Mouse (Mus musculus): ENCODE results near the gene Dad1. TPM values are rescaled to one million over a fixed set of nuclear protein-coding genes. Genes with fewer than 3 reads are reported as not detected.
A peak's percentile ranks its signal among the peaks of the same experiment; 100 is the strongest.

Gene Dad1
- polyA plus RNA-seq, 1 experiment: 162 TPM

DNA sequence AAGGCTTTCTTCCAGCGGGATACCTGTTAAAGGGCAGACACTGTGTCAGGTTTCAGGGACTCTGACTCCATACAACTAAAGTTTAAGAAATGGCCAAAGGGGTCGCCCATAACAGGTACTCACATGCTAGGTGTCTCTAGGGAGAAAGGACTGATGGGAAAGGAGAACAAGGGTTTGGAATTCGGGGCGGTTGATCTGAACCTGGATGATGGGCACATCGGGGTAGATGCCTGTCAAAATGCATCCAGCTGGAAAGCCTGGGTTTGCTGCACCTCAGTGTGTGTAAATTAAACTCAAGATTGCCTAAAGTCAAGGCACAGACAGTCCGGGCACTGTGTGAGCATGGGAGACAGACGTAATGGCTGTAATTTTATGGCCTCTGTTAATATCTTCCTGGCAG, 25.4 kb downstream of the Dad1 start:
- Histone ChIP-seq H3K4me1 (ENCODE audit: control insufficient read depth, insufficient read depth, low read length) (peaks cover 12% of the 10 kb centered on the region; the same call in 1 of the 2 replicates), H3K4me3 (ENCODE audit: insufficient read depth, low read length) (no peak overlapping the region), H3K27ac (ENCODE audit: insufficient read depth, low read length) (no peak overlapping the region)
- TF ChIP-seq CTCF (IDR thresholded peaks at IDR 0.05; ENCODE audit: borderline replicate concordance, insufficient read depth, low read length) (no peak), POLR2A (IDR thresholded peaks at IDR 0.05; ENCODE audit: low read depth, low read length) (no peak)

DNA sequence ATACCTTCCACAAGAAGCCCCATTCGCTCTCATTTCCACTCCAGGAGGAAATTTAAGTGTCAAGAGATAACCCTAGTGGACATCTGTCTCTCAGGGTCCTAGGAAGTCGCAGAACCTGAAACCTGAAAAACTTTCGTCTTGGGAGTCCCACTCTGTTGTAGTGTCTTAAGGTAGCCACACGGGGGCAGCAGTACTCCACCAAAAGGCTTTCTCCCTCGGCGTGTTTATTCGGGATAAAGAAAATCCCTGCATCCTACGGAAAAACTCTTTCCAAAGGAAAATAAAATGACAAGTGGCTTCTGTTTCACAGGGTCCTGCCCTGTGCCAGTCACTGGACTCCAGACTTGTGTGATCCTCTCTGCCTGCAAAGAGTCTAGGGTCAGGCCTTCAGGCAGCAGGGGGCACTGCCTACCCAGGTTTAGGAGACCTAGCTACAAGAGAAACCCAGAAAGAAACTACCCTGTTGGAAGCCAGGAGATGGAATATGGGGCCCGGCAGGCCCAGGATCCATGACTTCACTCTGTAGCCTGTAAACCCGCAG, 25.9 kb downstream of the Dad1 start:
- TF ChIP-seq POLR2A (IDR thresholded peaks at IDR 0.05; ENCODE audit: low read depth, low read length) (no peak), CTCF (IDR thresholded peaks at IDR 0.05; ENCODE audit: borderline replicate concordance, insufficient read depth, low read length) (peak; percentile 49; the same call in 1 of the 2 replicates)
- no peak overlapping the region for H3K4me3 ChIP-seq (ENCODE audit: insufficient read depth, low read length)
- no peak overlapping the region for H3K27ac ChIP-seq (ENCODE audit: insufficient read depth, low read length)
- peaks cover 10% of the 10 kb centered on the region; the same call in 1 of the 2 replicates for H3K4me1 ChIP-seq (ENCODE audit: control insufficient read depth, insufficient read depth, low read length)

DNA sequence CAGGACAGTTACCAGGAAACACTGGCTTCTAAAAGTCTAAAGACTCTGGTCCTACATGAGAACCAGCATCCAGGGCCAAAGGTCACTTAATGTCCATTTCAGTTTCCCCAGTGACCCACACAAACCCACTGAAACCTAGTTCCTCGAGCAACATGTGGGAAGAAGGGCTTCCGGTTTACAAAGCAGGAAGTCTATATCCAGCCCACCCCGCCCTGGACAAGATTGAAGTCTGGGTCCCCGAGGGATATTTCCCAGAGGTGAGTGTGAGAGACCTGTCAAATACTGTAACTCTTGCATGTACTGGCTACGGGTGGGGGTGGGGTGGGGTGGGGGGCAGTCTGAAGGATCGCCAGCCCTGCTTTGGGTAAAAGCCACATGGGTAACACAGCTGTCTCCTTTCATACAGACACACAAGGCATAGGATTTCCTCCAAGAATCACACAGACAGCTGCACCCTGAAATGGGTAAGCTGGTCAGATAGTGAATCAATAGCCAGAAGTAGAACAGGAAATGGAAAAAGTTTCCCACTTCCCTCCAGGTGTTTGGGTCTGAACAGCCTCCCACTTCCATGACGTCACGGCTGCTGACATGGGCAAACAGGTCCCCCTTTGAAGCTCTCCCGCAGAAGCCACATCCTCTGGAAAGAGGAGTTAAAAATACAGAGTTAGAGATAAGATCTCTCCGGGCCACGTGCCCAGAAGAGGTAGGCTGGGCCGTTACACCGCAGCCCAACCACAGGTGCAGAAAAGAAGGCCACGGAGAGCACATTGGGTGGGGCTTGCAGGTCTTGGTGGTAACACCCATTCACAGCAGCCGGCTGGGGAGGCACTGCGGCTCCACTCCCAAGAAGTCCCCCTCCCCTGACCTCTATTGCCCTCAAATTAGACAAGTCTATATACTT, 26.7 kb downstream of the Dad1 start:
- Histone ChIP-seq H3K4me3 (ENCODE audit: insufficient read depth, low read length) (no peak overlapping the region), H3K27ac (ENCODE audit: insufficient read depth, low read length) (no peak overlapping the region), H3K4me1 (ENCODE audit: control insufficient read depth, insufficient read depth, low read length) (peaks cover 14% of the 10 kb centered on the region)
- no peak for TF ChIP-seq CTCF (IDR thresholded peaks at IDR 0.05; ENCODE audit: borderline replicate concordance, insufficient read depth, low read length)
- no peak for TF ChIP-seq POLR2A (IDR thresholded peaks at IDR 0.05; ENCODE audit: low read depth, low read length)

DNA sequence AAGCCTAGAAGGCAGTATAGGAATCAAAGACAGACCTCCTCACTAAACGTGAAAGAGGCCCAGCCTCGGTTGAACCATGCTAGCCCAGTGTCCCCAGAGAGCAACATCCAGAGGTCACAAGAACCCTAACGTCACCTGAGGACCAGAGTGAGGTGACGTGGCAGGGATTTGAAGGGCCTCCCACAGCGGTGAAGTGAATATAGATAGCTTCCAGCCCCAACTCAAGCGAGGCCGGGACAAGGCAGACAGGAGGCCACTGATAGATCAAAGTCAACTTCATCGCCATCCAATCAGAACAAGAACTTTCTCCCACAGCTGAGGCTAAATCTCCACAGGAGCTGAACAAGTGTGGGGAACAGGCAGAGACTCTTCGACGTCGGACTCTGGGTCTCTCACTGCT, 28.2 kb downstream of the Dad1 start:
- H3K27ac ChIP-seq (ENCODE audit: insufficient read depth, low read length): no peak overlapping the region
- TF ChIP-seq CTCF (IDR thresholded peaks at IDR 0.05; ENCODE audit: borderline replicate concordance, insufficient read depth, low read length): no peak
- TF ChIP-seq POLR2A (IDR thresholded peaks at IDR 0.05; ENCODE audit: low read depth, low read length): no peak
- H3K4me1 ChIP-seq (ENCODE audit: control insufficient read depth, insufficient read depth, low read length): peaks cover 16% of the 10 kb centered on the region
- H3K4me3 ChIP-seq (ENCODE audit: insufficient read depth, low read length): no peak overlapping the region

DNA sequence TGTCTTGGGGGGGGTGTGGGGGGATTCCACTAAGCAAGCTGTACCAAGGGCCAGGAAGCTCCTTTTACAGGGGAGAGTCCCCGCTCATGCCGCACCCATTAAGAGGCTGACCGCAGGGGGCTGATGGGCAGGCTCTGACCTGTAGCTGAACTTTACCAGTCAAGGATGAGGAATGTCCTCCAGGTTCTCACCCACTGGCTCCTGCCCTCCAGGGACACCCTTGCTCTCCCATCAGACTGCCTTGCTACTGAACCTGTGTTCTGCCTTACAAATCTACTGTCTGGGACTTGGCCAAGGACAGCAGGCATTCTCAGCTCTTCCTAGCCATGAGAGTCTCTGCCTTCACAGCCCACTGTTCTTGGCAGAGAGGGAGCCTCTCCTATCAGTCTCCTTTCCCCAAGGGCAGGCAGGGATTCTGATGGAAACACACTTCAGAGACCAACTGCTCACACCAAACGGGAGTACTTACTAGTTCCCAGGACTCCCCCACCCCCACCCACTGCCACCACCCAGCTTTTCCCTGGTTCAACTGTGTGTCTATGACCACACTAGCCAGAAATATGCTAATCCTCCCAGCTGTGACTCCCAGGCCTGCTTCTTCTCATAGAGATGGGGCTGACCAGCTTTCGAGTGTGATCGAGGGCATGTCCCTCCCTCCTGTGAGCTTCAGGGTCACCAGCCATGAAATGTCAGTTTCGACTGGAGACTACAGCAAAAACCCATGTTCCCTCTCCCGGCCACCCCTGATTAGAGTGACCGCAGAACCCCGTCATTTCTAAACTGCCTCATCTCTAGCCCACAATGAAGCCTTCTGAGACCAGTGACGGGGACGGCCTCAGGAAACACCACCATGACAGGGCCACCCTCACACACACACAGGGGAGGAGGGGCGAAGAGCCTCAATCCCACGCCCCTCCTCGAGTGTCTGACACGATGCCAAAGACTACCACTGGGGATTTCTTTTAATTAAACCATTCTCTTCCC, 29.1 kb downstream of the Dad1 start:
- H3K4me3 ChIP-seq (ENCODE audit: insufficient read depth, low read length): no peak overlapping the region
- TF ChIP-seq POLR2A (IDR thresholded peaks at IDR 0.05; ENCODE audit: low read depth, low read length) (no peak), CTCF (IDR thresholded peaks at IDR 0.05; ENCODE audit: borderline replicate concordance, insufficient read depth, low read length) (no peak)
- H3K4me1 ChIP-seq (ENCODE audit: control insufficient read depth, insufficient read depth, low read length): peaks cover 16% of the 10 kb centered on the region
- H3K27ac ChIP-seq (ENCODE audit: insufficient read depth, low read length): no peak overlapping the region; the same call in 1 of the 2 replicates

DNA sequence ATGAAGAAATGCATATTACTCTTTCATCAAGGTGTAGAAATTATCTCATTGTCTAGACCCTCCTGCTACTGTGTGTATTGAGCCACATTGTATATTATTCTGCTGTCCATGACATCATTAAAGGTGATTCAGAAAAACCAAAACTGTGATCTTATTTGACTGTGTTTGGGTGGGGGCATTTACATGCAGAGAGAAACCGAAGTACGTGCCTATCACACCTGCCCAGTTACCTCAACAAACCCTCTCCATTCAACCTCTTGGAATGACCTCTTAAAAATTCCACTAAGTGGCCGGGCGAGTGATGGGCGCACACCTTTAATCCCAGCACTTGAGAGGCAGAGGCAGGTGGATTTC, 29.9 kb downstream of the Dad1 start:
- no peak overlapping the region for H3K4me3 ChIP-seq (ENCODE audit: insufficient read depth, low read length)
- H3K4me1 ChIP-seq (ENCODE audit: control insufficient read depth, insufficient read depth, low read length): peaks cover 16% of the 10 kb centered on the region
- TF ChIP-seq CTCF (IDR thresholded peaks at IDR 0.05; ENCODE audit: borderline replicate concordance, insufficient read depth, low read length) (no peak), POLR2A (IDR thresholded peaks at IDR 0.05; ENCODE audit: low read depth, low read length) (no peak)
- no peak overlapping the region for H3K27ac ChIP-seq (ENCODE audit: insufficient read depth, low read length)

DNA sequence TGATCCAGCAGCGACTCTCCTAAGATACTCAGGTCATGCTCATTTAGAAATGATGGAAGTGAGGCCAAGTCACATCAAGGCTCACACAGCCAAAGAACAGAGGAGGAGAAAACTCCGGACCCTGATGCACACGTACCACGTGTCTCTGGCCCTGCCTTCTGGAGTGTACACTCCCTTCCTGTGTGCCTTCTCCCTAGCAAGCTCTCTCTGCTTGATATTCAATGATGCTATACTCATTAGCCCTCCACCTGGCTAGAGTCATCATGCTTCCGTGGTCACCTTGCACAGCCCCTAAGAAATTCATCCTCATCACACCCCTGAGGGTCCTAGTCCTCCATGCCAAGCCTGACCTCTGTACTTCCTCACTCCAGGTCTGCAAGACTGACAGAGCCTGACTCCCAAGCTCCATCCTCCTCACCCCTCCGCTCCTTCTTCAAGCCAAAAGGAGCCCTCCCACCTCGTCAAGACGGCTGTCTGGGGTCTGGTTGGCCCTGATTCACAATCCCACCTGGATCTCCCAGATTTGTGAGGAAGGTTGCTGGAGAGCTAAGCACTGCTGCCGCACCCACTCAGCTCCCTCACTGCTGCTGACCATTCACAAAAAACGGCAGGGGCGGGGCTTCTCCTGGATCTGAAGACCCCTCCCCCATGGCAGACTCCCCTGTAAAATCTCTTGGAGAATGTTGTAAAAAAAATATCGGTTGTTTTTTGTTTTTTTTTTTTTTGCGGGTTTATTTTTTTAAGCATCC, 30.4 kb downstream of the Dad1 start:
- no peak for TF ChIP-seq CTCF (IDR thresholded peaks at IDR 0.05; ENCODE audit: borderline replicate concordance, insufficient read depth, low read length)
- TF ChIP-seq POLR2A (IDR thresholded peaks at IDR 0.05; ENCODE audit: low read depth, low read length): no peak
- H3K27ac ChIP-seq (ENCODE audit: insufficient read depth, low read length): 0 out of 2 replicates have a peak overlapping the region, but pooled peaks have one; percentile 73
- peaks cover 22% of the 10 kb centered on the region for H3K4me1 ChIP-seq (ENCODE audit: control insufficient read depth, insufficient read depth, low read length)
- H3K4me3 ChIP-seq (ENCODE audit: insufficient read depth, low read length): no peak overlapping the region

DNA sequence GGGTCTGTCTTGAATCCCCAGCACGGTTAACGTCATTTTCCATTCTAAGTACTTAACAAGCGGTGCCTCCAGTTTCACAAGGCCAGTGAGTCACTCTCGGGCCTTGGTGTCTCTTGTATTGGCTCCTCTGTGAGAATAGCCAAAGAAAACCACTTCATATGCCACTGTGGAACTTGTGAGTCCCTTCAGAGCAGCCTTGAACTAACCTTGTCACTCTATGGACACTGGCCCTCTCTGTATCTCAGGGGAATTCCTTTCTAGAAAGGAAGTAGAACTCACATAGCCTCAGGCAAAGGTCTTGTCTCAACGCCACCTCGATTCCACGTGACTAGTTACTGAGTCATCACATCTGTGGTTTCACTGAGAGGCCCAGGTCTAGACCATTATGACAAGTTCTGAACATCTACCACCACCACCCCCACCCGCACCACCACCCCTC, 31.6 kb downstream of the Dad1 start:
- Histone ChIP-seq H3K4me3 (ENCODE audit: insufficient read depth, low read length) (no peak overlapping the region), H3K4me1 (ENCODE audit: control insufficient read depth, insufficient read depth, low read length) (peaks cover 17% of the 10 kb centered on the region), H3K27ac (ENCODE audit: insufficient read depth, low read length) (peak overlapping the region; percentile 94)
- TF ChIP-seq POLR2A (IDR thresholded peaks at IDR 0.05; ENCODE audit: low read depth, low read length) (no peak), CTCF (IDR thresholded peaks at IDR 0.05; ENCODE audit: borderline replicate concordance, insufficient read depth, low read length) (no peak)

DNA sequence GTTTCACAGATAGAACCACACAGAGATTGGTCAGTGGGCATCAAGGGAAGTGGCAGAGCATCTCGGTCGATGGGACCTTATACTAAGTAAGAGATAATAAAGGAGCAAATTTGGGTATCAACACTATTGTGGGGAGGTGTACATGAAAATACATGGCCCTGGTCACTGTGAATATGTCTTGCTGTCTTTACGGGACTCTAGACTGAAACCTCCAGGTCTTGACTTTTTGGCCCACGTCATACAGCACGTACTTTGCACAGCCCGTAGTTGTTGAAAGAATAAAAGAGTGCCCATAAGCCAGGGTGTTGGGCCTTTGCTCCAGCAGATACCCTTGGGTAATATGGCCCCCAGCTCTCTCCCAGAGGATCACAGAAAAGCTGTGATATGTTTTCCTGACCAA, 32.3 kb downstream of the Dad1 start:
- Histone ChIP-seq H3K4me3 (ENCODE audit: insufficient read depth, low read length) (no peak overlapping the region), H3K4me1 (ENCODE audit: control insufficient read depth, insufficient read depth, low read length) (peaks cover 17% of the 10 kb centered on the region), H3K27ac (ENCODE audit: insufficient read depth, low read length) (peak overlapping the region; percentile 94)
- TF ChIP-seq POLR2A (IDR thresholded peaks at IDR 0.05; ENCODE audit: low read depth, low read length) (no peak), CTCF (IDR thresholded peaks at IDR 0.05; ENCODE audit: borderline replicate concordance, insufficient read depth, low read length) (no peak)

Data from embryonic fibroblast, embryonic 13.5 days (primary cell).